Mouse (Mus musculus) CH12.LX (cell line): ENCODE results near the gene Gm13030. TPM values are rescaled to one million over a fixed set of nuclear protein-coding genes. Genes with fewer than 3 reads are reported as not detected.

Experiments used
- DNase-seq: peaks from one replicate; pipeline ENCODE4 v3.0.0-alpha.2; 2013; ENCODE audit errors: extremely low read depth
- H3K27ac ChIP-seq: 2 replicates; pipeline ENCODE4 v1.5.1; 2012; ENCODE audit warnings: low read depth, mild to moderate bottlenecking, control low read depth, moderate library complexity; ENCODE audit not compliant: insufficient read depth
- H3K27me3 ChIP-seq: replicated peaks from 2 replicates; pipeline ENCODE3; 2012; ENCODE audit warnings: inconsistent platforms
- H3K36me3 ChIP-seq, 2 experiments: replicated peaks in 1 of 2; 2 replicates each; pipeline versions ENCODE3 to v1.6.1; 2012; ENCODE audit warnings: inconsistent platforms in 1 of 2, low read length in 1 of 2, mild to moderate bottlenecking in 1 of 2, mixed read lengths in 1 of 2, moderate library complexity in 1 of 2; ENCODE audit not compliant: control insufficient read depth in 1 of 2, insufficient read depth in 1 of 2
- H3K4me1 ChIP-seq, 2 experiments: 2 replicates each; pipeline ENCODE4 v1.6.1; 2012; ENCODE audit warnings: inconsistent platforms in 1 of 2, moderate library complexity in 1 of 2; ENCODE audit not compliant: insufficient read depth in 2 of 2, control insufficient read depth in 1 of 2
- H3K4me2 ChIP-seq: 2 replicates; pipeline ENCODE4 v1.6.1; 2012; ENCODE audit warnings: low read depth, mild to moderate bottlenecking, control low read depth; ENCODE audit not compliant: poor library complexity, insufficient read depth, severe bottlenecking
- H3K4me3 ChIP-seq, 3 experiments: fragments of 150-350 bp in 1 of 3; sonication (generic) in 1 of 3; replicated peaks in 1 of 3; 2 replicates each; pipeline versions ENCODE3 to v1.5.1; 2011 to 2012; ENCODE audit warnings: low read depth in 2 of 3, low read length in 2 of 3, mild to moderate bottlenecking in 2 of 3, moderate library complexity in 2 of 3, control low read depth in 1 of 3, improper control_type of control experiment in 1 of 3, inconsistent platforms in 1 of 3, mixed read lengths in 1 of 3; ENCODE audit not compliant: poor library complexity in 1 of 3
- H3K79me2 ChIP-seq: replicated peaks from 2 replicates; pipeline ENCODE4 v1.6.1; 2012; ENCODE audit warnings: mild to moderate bottlenecking, moderate library complexity; ENCODE audit not compliant: control insufficient read depth, poor library complexity, insufficient read depth, severe bottlenecking; ENCODE audit errors: extremely low read depth
- H3K9ac ChIP-seq: 2 replicates; pipeline ENCODE4 v1.6.1; 2012; ENCODE audit warnings: low read depth, mild to moderate bottlenecking, control low read depth, moderate library complexity; ENCODE audit not compliant: insufficient read depth
- H3K9me3 ChIP-seq: replicated peaks from 2 replicates; pipeline ENCODE3; 2012; ENCODE audit warnings: low read length, inconsistent platforms, mixed read lengths
- BHLHE40 ChIP-seq: IDR thresholded peaks from 2 replicates; pipeline ENCODE4 v1.6.1; 2011; ENCODE audit warnings: mild to moderate bottlenecking, low read depth, low read length, improper control_type of control experiment
- CHD1 ChIP-seq: IDR thresholded peaks from 2 replicates; pipeline ENCODE4 v1.6.1; 2012; ENCODE audit warnings: low read depth, low read length, improper control_type of control experiment, inconsistent platforms
- E2F4 ChIP-seq: IDR thresholded peaks from 2 replicates; pipeline ENCODE4 v1.6.1; 2011; ENCODE audit warnings: low read depth, low read length, improper control_type of control experiment; ENCODE audit not compliant: insufficient replicate concordance
- ELF1 ChIP-seq: IDR thresholded peaks from 2 replicates; pipeline ENCODE4 v1.6.1; 2014; ENCODE audit warnings: low read depth, mild to moderate bottlenecking, inconsistent platforms, low read length, improper control_type of control experiment
- EP300 ChIP-seq: IDR thresholded peaks from 2 replicates; pipeline ENCODE4 v1.6.1; 2011; ENCODE audit warnings: low read length, improper control_type of control experiment
- ETS1 ChIP-seq: conservative IDR thresholded peaks from 2 replicates; pipeline ENCODE4 v1.6.1; 2012; ENCODE audit warnings: low read depth, mild to moderate bottlenecking, inconsistent platforms, low read length, improper control_type of control experiment, moderate library complexity
- GABPA ChIP-seq: IDR thresholded peaks from 2 replicates; pipeline ENCODE4 v1.6.1; 2012; ENCODE audit warnings: low read depth, low read length, improper control_type of control experiment, inconsistent platforms; ENCODE audit not compliant: insufficient replicate concordance
- HCFC1 ChIP-seq: IDR thresholded peaks from 2 replicates; pipeline ENCODE4 v1.6.1; 2012; ENCODE audit warnings: low read depth, mild to moderate bottlenecking, inconsistent platforms, low read length, improper control_type of control experiment
- IRF4 ChIP-seq: IDR thresholded peaks from 2 replicates; pipeline ENCODE4 v1.6.1; 2014; ENCODE audit warnings: low read depth, mild to moderate bottlenecking, inconsistent platforms, low read length, improper control_type of control experiment
- JUN ChIP-seq: IDR thresholded peaks from 2 replicates; pipeline ENCODE4 v1.6.1; 2011; ENCODE audit warnings: low read depth, mild to moderate bottlenecking, low read length, improper control_type of control experiment, moderate library complexity; ENCODE audit not compliant: insufficient read depth
- JUND ChIP-seq: conservative IDR thresholded peaks from 2 replicates; pipeline ENCODE4 v1.6.1; 2011; ENCODE audit warnings: low read depth, low read length, improper control_type of control experiment
- KAT2A ChIP-seq: IDR thresholded peaks from 2 replicates; pipeline ENCODE4 v1.6.1; 2012; ENCODE audit warnings: low read length, improper control_type of control experiment, inconsistent platforms; ENCODE audit not compliant: insufficient replicate concordance
- MAFK ChIP-seq: IDR thresholded peaks from 2 replicates; pipeline ENCODE4 v1.6.1; 2011; ENCODE audit warnings: low read length, improper control_type of control experiment; ENCODE audit not compliant: insufficient replicate concordance
- MAX ChIP-seq: IDR thresholded peaks from 2 replicates; pipeline ENCODE4 v1.6.1; 2011; ENCODE audit warnings: low read length, improper control_type of control experiment
- MAZ ChIP-seq: IDR thresholded peaks from 2 replicates; pipeline ENCODE4 v1.6.1; 2012; ENCODE audit warnings: low read depth, mild to moderate bottlenecking, inconsistent platforms, low read length, improper control_type of control experiment, moderate library complexity
- MXI1 ChIP-seq: IDR thresholded peaks from 2 replicates; pipeline ENCODE4 v1.6.1; 2011; ENCODE audit warnings: mild to moderate bottlenecking, low read depth, low read length, improper control_type of control experiment
- MYC ChIP-seq: IDR thresholded peaks from 2 replicates; pipeline ENCODE4 v1.6.1; 2011; ENCODE audit warnings: low read depth, mild to moderate bottlenecking, improper control_type of control experiment, low read length
- NELFE ChIP-seq: IDR thresholded peaks from 2 replicates; pipeline ENCODE4 v1.6.1; 2011; ENCODE audit warnings: low read depth, low read length, improper control_type of control experiment
- NRF1 ChIP-seq: IDR thresholded peaks from 2 replicates; pipeline ENCODE4 v1.6.1; 2014; ENCODE audit warnings: low read depth, mild to moderate bottlenecking, inconsistent platforms, low read length, improper control_type of control experiment, moderate library complexity
- POLR2A ChIP-seq: IDR thresholded peaks from 2 replicates; pipeline ENCODE4 v1.6.1; 2011; ENCODE audit warnings: low read depth, mild to moderate bottlenecking, improper control_type of control experiment, low read length
- POLR2AphosphoS2 ChIP-seq: IDR thresholded peaks from 2 replicates; pipeline ENCODE4 v1.6.1; 2011; ENCODE audit warnings: low read depth, low read length, improper control_type of control experiment
- RCOR1 ChIP-seq: conservative IDR thresholded peaks from 2 replicates; pipeline ENCODE4 v1.6.1; 2012; ENCODE audit warnings: low read depth, mild to moderate bottlenecking, inconsistent platforms, low read length, improper control_type of control experiment
- SIN3A ChIP-seq: IDR thresholded peaks from 2 replicates; pipeline ENCODE4 v1.6.1; 2012; ENCODE audit warnings: low read length, improper control_type of control experiment, inconsistent platforms
- SMC3 ChIP-seq: IDR thresholded peaks from 2 replicates; pipeline ENCODE4 v1.6.1; 2011; ENCODE audit warnings: low read depth, low read length, improper control_type of control experiment
- UBTF ChIP-seq: IDR thresholded peaks from 2 replicates; pipeline ENCODE4 v1.6.1; 2012; ENCODE audit warnings: low read depth, mild to moderate bottlenecking, inconsistent platforms, low read length, improper control_type of control experiment, moderate library complexity
- USF1 ChIP-seq: IDR thresholded peaks from 2 replicates; pipeline ENCODE4 v1.6.1; 2014; ENCODE audit warnings: low read depth, mild to moderate bottlenecking, inconsistent platforms, low read length, improper control_type of control experiment
- USF2 ChIP-seq: conservative IDR thresholded peaks from 2 replicates; pipeline ENCODE4 v1.6.1; 2011; ENCODE audit warnings: low read depth, low read length, improper control_type of control experiment
- ZC3H11A ChIP-seq: IDR thresholded peaks from 2 replicates; pipeline ENCODE4 v1.6.1; 2012; ENCODE audit warnings: low read depth, mild to moderate bottlenecking, inconsistent platforms, low read length, improper control_type of control experiment
- ZKSCAN1 ChIP-seq: IDR thresholded peaks from 2 replicates; pipeline ENCODE4 v1.6.1; 2012; ENCODE audit warnings: low read depth, inconsistent platforms, low read length, improper control_type of control experiment, borderline replicate concordance
- ZNF384 ChIP-seq: IDR thresholded peaks from 2 replicates; pipeline ENCODE4 v1.6.1; 2012; ENCODE audit warnings: low read depth, low read length, improper control_type of control experiment, inconsistent platforms
- dilution Hi-C: fragments of 300-500 bp; cut with MboI; formaldehyde crosslinking; loops from 2 replicates; pipeline ENCODE4 v1.14.3; 2020; ENCODE audit warnings: low sequenced_read_pairs; ENCODE audit not compliant: extremely low pct_unique_long_range_greater_than_20kb, extremely low pct_ligation_motif_present
- in situ Hi-C: fragments of 300-500 bp; cut with MboI; formaldehyde crosslinking; loops from 3 replicates; pipeline ENCODE4 v1.14.3; 2019; ENCODE audit warnings: low sequenced_read_pairs, low pct_ligation_motif_present, low pct_unique_long_range_greater_than_20kb, mixed read lengths
- polyA plus RNA-seq: library from polyadenylated mRNA; unstranded; fragments of >175 nt; gene quantifications from 2 replicates; pipeline ENCODE4 v1.2.1, GENCODE M21; 2012; ENCODE audit warnings: low read depth; ENCODE audit not compliant: insufficient read length
- total RNA-seq, 2 experiments: library from RNA; depleted of rRNA; stranded (reverse); fragments of 300-350 nt in 1 of 2; fragments of >200 nt in 1 of 2; gene quantifications; 2 replicates each; pipeline ENCODE4 v1.2.3; 2012 to 2014

The Gm13030 gene
- total and polyA plus RNA-seq, 3 experiments, result not detected

DNA sequence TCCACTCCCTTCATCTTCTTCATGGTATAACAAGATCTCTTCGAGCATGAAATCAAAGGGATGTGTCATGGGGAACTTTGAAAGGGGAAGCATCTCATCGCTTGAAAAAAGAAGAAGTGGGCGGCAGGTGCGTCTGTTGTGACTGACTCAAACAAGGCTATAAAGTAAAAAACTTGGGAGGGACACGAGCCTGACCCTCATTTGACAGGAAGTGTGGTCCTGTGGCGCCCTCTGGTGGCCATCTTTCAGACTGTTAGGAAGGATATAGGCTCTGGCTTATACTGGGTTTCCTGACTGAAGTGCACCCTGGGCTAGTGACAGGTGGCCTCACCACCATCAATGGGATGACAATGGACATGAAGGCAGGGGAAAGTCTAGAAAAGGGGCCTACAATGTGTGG lies 10.5 kb upstream of the Gm13030 start (continued):
- TF ChIP-seq BHLHE40 (peak; percentile 51), MXI1 (no peak), NELFE (0 out of 2 replicates have a peak, but pooled peaks have one; percentile 29), MAZ (no peak), ZKSCAN1 (no peak), POLR2A (no peak), RCOR1 (no peak), EP300 (no peak), ELF1 (peak; percentile 49; the same call in 1 of the 2 replicates), IRF4 (no peak), MAFK (no peak), ETS1 (no peak), MYC (0 out of 2 replicates have a peak, but pooled peaks have one; percentile 46), ZNF384 (peak; percentile 59), NRF1 (no peak), MAX (peak; percentile 20; the same call in 1 of the 2 replicates), JUN (no peak), E2F4 (no peak)

DNA sequence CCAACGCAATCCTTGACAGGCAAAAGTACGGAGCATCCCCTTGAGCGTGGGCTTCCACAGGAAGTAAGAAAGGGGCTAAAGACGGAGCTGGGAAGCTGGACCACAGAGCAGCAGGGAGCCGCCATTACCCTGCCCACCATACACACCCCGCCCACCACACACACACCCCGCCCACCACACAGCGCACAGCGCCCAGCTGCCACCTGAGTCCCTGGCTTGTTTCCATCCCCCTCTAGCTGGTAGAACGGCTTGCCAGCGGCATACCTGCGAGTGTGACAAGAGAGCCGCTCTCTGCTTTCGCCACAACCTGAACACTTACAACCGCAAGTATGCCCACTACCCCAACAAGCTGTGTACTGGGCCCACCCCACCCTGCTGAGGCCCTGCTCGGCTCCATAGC lies 8.4 kb upstream of the Gm13030 start:
- Histone ChIP-seq H3K4me2 (no peak overlapping the region), H3K36me3 (no peaks in the 10 kb centered on the region), H3K4me1 (peaks cover 0 to 3% of the 10 kb centered on the region in 2 experiments; a peak in 1 of 4 replicates), H3K9ac (no peak overlapping the region), H3K9me3 (no peaks in the 10 kb centered on the region), H3K27me3 (peaks cover 66% of the 10 kb centered on the region), H3K4me3 (no peak overlapping the region), H3K27ac (no peak overlapping the region), H3K79me2 (no peaks in the 10 kb centered on the region)
- in situ Hi-C loops (no loop called here), dilution Hi-C loops (no loop called here)
- no peak for TF ChIP-seq KAT2A
- TF ChIP-seq POLR2AphosphoS2, result no peak
- no peak for TF ChIP-seq GABPA
- TF ChIP-seq MYC, result no peak
- no peak for TF ChIP-seq UBTF
- no peak for TF ChIP-seq ZKSCAN1
- TF ChIP-seq USF2, result no peak
- TF ChIP-seq E2F4, result no peak
- TF ChIP-seq MAX, result no peak
- TF ChIP-seq MAFK, result no peak
- no peak for TF ChIP-seq ZC3H11A
- no peak for TF ChIP-seq CHD1
- TF ChIP-seq JUND, result no peak
- no peak for TF ChIP-seq NELFE
- TF ChIP-seq USF1, result no peak
- no peak for TF ChIP-seq SIN3A
- no peak for TF ChIP-seq SMC3
- TF ChIP-seq NRF1, result no peak
- TF ChIP-seq HCFC1, result no peak
- no peak for DNase-seq
